Mouse (Mus musculus) intestine, postnatal 0 days (tissue): Measurements from ENCODE around the gene Mvp. TPM values are rescaled to one million over a fixed set of nuclear protein-coding genes. Genes with fewer than 3 reads are reported as not detected.

Experiments
- ATAC-seq: fragments of 200-750 bp; cut with Nextera tagmentation; 2 replicates; pipeline ENCODE4 v1.8.0; 2017; ENCODE audit warnings: mild to moderate bottlenecking, moderate TSS enrichment, moderate library complexity
- H3K27ac ChIP-seq: fragments of 300-500 bp; sonication (generic); 2 replicates; pipeline ENCODE4 v1.5.1; 2014; ENCODE audit warnings: mild to moderate bottlenecking, low read depth, low read length, moderate library complexity
- H3K27me3 ChIP-seq: fragments of 300-500 bp; sonication (generic); replicated peaks from 2 replicates; pipeline ENCODE4 v1.6.1; 2014; ENCODE audit warnings: low read length, mixed read lengths; ENCODE audit not compliant: control insufficient read depth, insufficient read depth
- H3K36me3 ChIP-seq: fragments of 300-500 bp; sonication (generic); 2 replicates; pipeline ENCODE4 v1.6.1; 2014; ENCODE audit warnings: mild to moderate bottlenecking, moderate library complexity; ENCODE audit not compliant: control insufficient read depth, insufficient read depth
- H3K4me1 ChIP-seq: fragments of 300-500 bp; sonication (generic); replicated peaks from 2 replicates; pipeline ENCODE4 v1.6.1; 2014; ENCODE audit warnings: antibody characterized with exemption, low read length, mixed read lengths; ENCODE audit not compliant: control insufficient read depth, insufficient read depth
- H3K4me2 ChIP-seq: fragments of 300-500 bp; sonication (generic); replicated peaks from 2 replicates; pipeline ENCODE4 v1.6.1; 2014; ENCODE audit warnings: low read depth, mild to moderate bottlenecking, moderate library complexity
- H3K4me3 ChIP-seq: fragments of 300-500 bp; sonication (generic); 2 replicates; pipeline ENCODE4 v1.5.1; 2014; ENCODE audit warnings: low read depth, low read length
- H3K9ac ChIP-seq: fragments of 300-500 bp; sonication (generic); 2 replicates; pipeline ENCODE4 v1.6.1; 2014; ENCODE audit warnings: mild to moderate bottlenecking, low read depth, low read length
- H3K9me3 ChIP-seq: fragments of 300-500 bp; sonication (generic); 2 replicates; pipeline ENCODE4 v1.6.1; 2016; ENCODE audit warnings: mixed run types; ENCODE audit not compliant: control insufficient read depth
- CTCF ChIP-seq: sonication (generic); IDR thresholded peaks from 2 replicates; pipeline ENCODE4 v1.5.1; 2016; ENCODE audit warnings: low read depth, mild to moderate bottlenecking, control low read depth, antibody characterized with exemption, moderate library complexity
- WGBS: fragments of 180-500 bp; shearing (Covaris S2); extraction: QIAGEN DNeasy Blood & Tissue Kit; methylation state at CpG from one replicate; pipeline ENCODE4 v1.1.7; 2014; 5-methylcytosine and 5-hydroxymethylcytosine counted together
- polyA plus RNA-seq: library from polyadenylated mRNA; unstranded; fragments of >200 nt; fragmentation: Nextera tagmentation; extraction: Ambion mirVana; gene quantifications from 2 replicates; pipeline ENCODE4 v1.2.1, GENCODE M21; 2015

The Mvp gene
- polyA plus RNA-seq, 1 experiment from 2014 or later, result 79.8 TPM

GRCm38 (mm10) chr7:126963548-126964286, 50.7 kb downstream of the Mvp start:
- no peak for ATAC-seq
- no peak overlapping the region for H3K27ac ChIP-seq
- no peak overlapping the region for H3K9ac ChIP-seq
- H3K4me2 ChIP-seq, result no peak overlapping the region
- H3K36me3 ChIP-seq, result no peaks in the 10 kb centered on the region
- no peaks in the 10 kb centered on the region for H3K9me3 ChIP-seq
- H3K4me1 ChIP-seq, result no peaks in the 10 kb centered on the region
- H3K27me3 ChIP-seq, result peaks cover 9% of the 10 kb centered on the region; the same call in 1 of the 2 replicates
- H3K4me3 ChIP-seq, result no peak overlapping the region
- 33% methylated on average over 19 of the region's 19 CpGs for WGBS
- TF ChIP-seq CTCF, result peak; percentile 78

GRCm38 (mm10) chr7:126961965-126962364, 52.5 kb downstream of the Mvp start:
- Histone ChIP-seq H3K36me3 (no peaks in the 10 kb centered on the region; the same call in 1 of the 2 replicates), H3K4me3 (no peak overlapping the region), H3K27ac (no peak overlapping the region), H3K9me3 (no peaks in the 10 kb centered on the region), H3K27me3 (peaks cover 9% of the 10 kb centered on the region; the same call in 1 of the 2 replicates), H3K4me2 (no peak overlapping the region), H3K4me1 (no peaks in the 10 kb centered on the region), H3K9ac (no peak overlapping the region)
- no peak for TF ChIP-seq CTCF
- no peak for ATAC-seq
- WGBS, result 86% methylated on average over 4 of the region's 4 CpGs

- H3K27ac ChIP-seq, result no peak overlapping the region
- TF ChIP-seq CTCF, result no peak
- no peaks in the 10 kb centered on the region for H3K4me1 ChIP-seq
- no peaks in the 10 kb centered on the region; the same call in 1 of the 2 replicates for H3K36me3 ChIP-seq
- no peak for ATAC-seq
- H3K9me3 ChIP-seq, result no peaks in the 10 kb centered on the region
- 85% methylated on average over 5 of the region's 5 CpGs for WGBS
- peaks cover 9% of the 10 kb centered on the region; the same call in 1 of the 2 replicates for H3K27me3 ChIP-seq
- H3K4me3 ChIP-seq, result no peak overlapping the region
- no peak overlapping the region for H3K9ac ChIP-seq
- H3K4me2 ChIP-seq, result no peak overlapping the region
These were observed 53.3 kb downstream of the Mvp start for GRCm38 (mm10) chr7:126961095-126961494.

- Histone ChIP-seq H3K27me3 (peaks cover 9% of the 10 kb centered on the region; the same call in 1 of the 2 replicates), H3K4me3 (no peak overlapping the region), H3K9me3 (no peaks in the 10 kb centered on the region), H3K4me1 (no peaks in the 10 kb centered on the region), H3K27ac (no peak overlapping the region), H3K9ac (no peak overlapping the region), H3K4me2 (no peak overlapping the region), H3K36me3 (no peaks in the 10 kb centered on the region; the same call in 1 of the 2 replicates)
- no peak for ATAC-seq
- TF ChIP-seq CTCF, result no peak
- WGBS, result 53% methylated on average over 9 of the region's 9 CpGs
These were observed 54.6 kb downstream of the Mvp start for GRCm38 (mm10) chr7:126959780-126960179.

- no peak for ATAC-seq
- Histone ChIP-seq H3K9me3 (no peaks in the 10 kb centered on the region), H3K4me2 (no peak overlapping the region), H3K27ac (no peak overlapping the region), H3K36me3 (no peaks in the 10 kb centered on the region; the same call in 1 of the 2 replicates), H3K4me3 (no peak overlapping the region), H3K9ac (no peak overlapping the region), H3K4me1 (peaks cover 1% of the 10 kb centered on the region; the same call in 1 of the 2 replicates), H3K27me3 (peaks cover 17% of the 10 kb centered on the region)
- 52% methylated on average over 3 of the region's 3 CpGs for WGBS
- no peak for TF ChIP-seq CTCF
These were observed 59.3 kb downstream of the Mvp start for GRCm38 (mm10) chr7:126955125-126955524.

DNA sequence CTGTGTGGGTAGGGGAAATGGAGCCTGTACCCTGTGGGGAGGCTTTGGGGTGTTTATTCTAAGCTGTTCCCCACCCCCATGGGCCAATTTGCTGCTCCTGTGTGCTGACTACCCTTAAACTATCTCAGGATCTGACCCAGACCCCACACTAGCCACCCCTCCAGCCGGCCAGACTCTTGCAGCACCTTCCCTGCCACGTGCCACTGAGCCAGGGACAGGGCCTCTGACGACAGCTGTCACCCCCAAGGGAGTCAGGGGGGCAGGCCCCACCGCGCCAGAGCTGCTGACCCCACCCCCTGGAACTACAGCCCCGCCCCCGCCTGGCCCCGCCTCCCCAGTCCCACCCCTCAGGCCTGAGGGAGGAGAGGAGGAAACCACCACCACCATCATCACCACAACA, 61.8 kb downstream of the Mvp start:
- Histone ChIP-seq H3K4me2 (no peak overlapping the region), H3K36me3 (no peaks in the 10 kb centered on the region), H3K4me1 (peaks cover 8% of the 10 kb centered on the region; the same call in 1 of the 2 replicates), H3K27me3 (peaks cover 19% of the 10 kb centered on the region), H3K27ac (no peak overlapping the region), H3K4me3 (no peak overlapping the region), H3K9me3 (no peaks in the 10 kb centered on the region), H3K9ac (no peak overlapping the region)
- TF ChIP-seq CTCF, result no peak
- 0% methylated on average over 7 of the region's 8 CpGs for WGBS
- no peak for ATAC-seq
